Mouse (Mus musculus) liver, postnatal 0 days (tissue): Measurements from ENCODE around the gene Nf1.

Experiments used
- CTCF ChIP-seq: sonication (generic); IDR thresholded peaks from 2 replicates; pipeline ENCODE4 v1.5.1; 2016; ENCODE audit warnings: antibody characterized with exemption, low read depth
- EP300 ChIP-seq: IDR thresholded peaks from 2 replicates; pipeline ENCODE4 v1.6.1; 2016; ENCODE audit warnings: antibody characterized with exemption, low read depth, mild to moderate bottlenecking

- TF ChIP-seq CTCF: no peak
- no peak for TF ChIP-seq EP300
Measured at GRCm38 (mm10) chr11:79530774-79531173, 191.3 kb downstream of the Nf1 start.
